Mouse (Mus musculus) cerebellum, adult 9-10 months (tissue): ENCODE results near the gene Prkag1.

ENCODE experiments used
- DNase-seq: peaks from one replicate; pipeline ENCODE4 v3.0.0; 2022

Prkag1 gene

DNA sequence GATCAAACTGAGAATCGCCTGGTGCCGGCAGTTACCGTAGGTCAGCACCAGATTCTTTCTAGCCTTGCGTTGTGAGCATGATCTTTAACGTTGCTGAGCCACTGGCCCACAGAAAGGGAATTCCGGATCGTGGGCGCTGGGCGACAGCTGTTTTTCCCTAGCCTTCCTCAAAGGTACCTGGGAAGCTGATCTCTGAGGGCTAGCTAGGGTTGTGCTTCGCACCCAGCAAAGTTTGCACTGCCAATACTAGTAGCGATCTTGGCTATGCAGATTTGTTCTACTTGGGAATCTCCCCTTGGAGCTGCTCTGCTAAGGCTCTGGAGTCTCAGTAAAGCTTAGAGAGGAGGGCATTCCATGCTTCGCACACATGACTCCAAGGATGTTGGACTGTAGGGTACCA lies 40.1 kb downstream of the Prkag1 start:
- no peak for DNase-seq

DNA sequence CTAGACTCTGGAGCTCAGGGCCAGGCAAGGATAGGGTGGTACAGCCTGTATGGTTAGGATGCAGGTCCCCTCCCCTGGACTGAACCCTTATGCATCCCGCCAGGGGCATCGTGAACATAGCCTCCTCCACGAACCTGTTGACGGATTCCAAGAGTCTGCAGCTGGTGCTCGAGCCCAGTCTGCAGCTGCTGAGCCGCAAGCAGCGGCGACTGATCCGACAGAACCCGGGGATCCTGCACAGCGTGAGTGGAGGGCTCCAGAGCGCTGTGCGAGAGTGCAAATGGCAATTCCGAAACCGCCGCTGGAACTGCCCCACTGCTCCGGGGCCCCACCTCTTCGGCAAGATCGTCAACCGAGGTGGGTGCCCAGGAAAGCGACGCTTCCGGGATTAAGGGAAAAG lies 40.6 kb downstream of the Prkag1 start:
- DNase-seq: no peak

DNA sequence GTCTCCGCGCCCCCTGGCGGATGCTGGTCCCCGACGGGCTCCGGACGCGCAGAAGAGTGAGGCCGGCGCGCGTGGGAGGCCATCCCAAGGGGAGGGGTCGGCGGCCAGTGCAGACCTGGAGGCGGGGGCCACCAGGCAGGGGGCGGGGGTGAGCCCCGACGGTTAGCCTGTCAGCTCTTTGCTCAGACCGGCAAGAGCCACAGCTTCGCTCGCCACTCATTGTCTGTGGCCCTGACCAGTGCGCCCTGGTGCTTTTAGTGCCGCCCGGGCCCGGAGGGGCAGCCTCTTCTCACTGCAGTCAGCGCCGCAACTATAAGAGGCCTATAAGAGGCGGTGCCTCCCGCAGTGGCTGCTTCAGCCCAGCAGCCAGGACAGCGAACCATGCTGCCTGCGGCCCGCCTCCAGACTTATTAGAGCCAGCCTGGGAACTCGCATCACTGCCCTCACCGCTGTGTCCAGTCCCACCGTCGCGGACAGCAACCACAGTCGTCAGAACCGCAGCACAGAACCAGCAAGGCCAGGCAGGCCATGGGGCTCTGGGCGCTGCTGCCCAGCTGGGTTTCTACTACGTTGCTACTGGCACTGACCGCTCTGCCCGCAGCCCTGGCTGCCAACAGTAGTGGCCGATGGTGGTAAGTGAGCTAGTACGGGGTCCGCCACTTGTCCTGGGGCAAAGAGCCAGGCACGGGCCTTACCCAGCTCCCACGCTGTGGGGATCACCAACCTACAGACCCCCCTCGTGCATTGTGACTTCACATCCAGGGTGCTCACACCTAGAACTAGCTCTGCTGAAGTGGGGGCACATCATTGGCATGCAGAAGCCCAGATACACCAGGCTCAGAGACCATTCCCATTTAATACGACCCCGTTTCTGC lies 41.4 kb downstream of the Prkag1 start, which contains the start of gene Wnt1:
Wnt1 (plus strand) TSS at position 197 of the 875 bp plus-strand sequence.
- no peak for DNase-seq

DNA sequence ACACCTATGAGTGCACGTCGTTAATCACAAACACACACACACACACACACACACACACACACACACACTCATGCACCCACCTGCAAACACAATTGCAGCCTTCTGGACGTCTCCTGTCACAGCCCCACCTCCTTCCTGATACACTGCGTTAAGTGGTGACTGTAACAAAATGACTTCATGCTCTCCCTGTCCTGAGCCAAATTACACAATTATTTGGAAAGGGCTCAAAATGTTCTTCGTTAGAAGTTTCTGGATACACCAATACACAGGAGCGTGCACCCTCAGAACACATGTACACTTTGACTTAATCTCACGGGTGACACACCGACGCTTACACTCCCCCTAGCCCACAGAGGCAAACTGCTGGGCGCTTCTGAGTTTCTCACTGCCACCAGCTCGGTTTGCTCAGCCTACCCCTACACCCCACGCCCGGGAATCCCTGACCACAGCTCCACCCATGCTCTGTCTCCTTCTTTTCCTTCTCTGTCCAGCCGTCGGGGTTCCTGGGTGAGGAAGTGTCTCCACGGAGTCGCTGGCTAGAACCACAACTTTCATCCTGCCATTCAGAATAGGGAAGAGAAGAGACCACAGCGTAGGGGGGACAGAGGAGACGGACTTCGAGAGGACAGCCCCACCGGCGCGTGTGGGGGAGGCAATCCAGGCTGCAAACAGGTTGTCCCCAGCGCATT lies 42.2 kb downstream of the Prkag1 start:
- no peak for DNase-seq

DNA sequence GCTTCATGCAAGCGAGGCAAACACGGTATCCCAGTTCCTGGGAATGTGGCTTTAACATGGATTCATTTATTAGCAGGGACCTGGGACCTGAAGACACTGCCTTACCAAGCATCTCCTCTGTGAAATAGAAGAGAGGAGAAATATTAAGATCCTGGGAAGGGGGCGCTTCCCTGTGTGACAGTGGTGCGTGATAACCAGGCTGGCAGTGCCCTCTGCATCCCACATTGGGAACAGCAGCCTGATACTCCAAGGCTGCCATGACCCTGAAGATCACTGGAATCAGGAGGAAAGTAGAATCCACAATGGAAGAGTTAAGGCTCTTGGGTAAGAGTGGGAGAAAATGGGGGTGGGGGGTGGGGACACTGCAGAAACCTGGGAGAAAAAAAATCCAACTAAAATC lies 43.4 kb downstream of the Prkag1 start:
- DNase-seq: no peak

DNA sequence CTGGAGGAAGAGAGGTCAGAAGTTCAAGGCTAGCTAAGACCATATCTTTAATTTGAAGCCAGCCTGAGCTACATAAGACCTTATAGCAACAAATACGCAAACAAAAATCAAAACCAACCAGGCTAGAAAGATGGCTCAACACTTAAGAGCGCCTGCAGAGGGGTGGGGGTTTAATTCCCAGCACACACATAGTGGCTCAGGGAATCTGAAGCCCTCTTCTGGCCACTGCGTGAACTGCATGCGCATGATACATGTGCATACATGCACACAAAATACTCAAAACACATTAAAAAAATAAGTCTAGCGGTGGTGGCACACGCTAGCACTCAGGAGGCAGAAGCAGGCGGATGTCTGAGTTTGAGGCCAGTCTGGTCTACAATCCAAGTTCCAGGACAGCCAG lies 45.6 kb downstream of the Prkag1 start:
- no peak for DNase-seq

DNA sequence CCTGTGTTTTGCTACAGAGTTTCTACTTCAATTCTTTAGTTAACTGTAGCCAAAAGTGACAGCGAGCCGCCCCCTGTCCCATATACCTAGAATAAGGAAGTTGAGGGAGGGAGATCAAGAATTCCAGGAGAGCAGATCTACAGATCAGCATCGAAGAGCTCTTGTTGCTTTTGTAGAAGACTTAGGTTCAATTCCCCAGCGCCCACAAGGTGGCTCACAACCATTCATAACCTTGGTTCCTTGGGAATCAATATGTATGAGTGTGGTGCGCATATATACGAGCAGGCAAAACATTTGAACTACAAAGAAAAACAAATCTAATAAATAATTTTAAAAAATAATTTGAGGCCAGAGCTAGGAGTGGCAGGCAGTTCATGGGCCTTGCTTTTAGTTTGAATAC lies 50.2 kb downstream of the Prkag1 start:
- no peak for DNase-seq

DNA sequence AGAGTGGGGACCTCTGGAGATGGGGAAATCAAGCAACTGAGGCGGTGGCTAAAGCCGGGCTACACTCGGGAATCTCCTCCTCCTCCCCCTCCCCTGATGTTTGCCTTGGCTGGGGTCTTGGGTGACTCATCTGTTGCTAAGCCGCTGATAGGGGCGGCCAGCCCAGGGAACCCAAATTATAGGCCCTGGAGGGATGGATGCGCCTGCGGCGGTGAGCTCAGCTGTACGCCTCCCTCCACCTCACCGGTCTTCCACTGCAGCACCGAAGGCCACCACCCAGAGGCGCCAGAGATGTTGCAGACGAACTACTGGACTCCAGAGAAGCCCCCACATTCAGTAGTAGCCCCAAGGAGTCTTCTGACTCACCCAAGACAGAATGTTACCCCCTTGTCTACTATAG lies 50.7 kb downstream of the Prkag1 start:
- no peak for DNase-seq

DNA sequence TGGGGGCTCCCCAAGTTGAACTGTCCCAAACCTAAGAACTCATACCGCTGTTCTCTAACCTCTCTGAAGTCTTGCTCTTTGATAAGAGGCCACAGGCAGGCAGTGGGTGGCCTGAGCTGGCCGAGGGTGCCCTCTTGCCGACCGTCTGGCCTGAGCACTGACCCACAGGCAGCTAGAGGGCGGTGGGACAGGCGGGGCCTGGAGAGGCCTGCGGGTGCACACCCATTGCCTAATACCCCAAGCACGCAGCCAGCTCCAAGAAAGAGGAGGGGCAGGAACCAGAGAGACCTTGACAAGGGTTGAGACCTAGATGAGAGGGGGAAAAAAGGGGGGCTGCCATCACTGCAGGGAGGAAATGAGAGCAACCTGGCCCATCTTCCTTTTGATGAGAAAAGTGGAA lies 51.2 kb downstream of the Prkag1 start:
- no peak for DNase-seq

DNA sequence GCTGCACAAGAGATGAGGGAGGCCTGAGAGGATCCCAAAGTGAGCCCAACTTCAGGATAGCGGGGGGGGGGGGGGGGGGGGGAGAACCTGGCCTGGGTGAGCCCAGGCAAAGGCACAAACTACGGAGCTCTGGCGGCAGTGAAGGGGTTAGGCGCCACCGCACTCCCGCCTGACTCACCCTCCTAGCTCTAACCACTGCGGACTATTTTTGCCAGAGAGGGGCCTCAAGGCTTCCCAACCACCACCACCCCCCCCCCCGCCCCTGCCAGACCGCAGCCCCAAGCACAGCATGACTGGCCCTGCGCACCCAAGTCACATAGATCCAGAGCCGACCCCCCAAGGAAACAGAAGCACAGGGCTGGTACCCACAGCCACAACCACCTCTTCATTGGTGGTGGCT lies 52.5 kb downstream of the Prkag1 start:
- DNase-seq: no peak

DNA sequence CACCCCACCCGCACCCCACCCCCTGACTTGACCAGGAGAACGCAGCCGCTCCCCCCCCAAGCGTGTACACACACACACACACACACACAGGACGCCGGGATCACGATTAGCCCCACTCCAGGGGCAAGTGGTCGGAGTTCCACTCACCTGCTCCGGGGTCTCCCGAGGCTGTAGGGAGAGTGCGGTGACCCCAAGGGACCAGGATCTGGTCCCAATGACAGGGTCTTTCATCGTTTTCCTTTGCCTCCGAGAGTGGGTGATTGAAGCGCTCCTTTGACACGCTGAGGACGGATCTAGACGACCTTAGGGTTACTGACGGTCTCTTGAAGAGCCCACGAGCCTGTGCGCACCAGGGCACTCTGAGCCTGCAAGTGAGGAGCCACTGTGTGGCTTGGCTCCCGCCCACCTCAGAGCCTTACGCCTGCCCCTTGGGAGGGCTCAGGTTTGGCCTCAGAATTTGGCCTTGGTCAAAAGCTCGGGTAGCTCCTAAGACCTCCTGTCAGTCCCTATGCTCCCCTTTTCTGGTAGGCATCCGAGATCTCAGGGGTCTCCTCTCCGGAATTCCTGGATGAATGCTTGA lies 53.0 kb downstream of the Prkag1 start:
- DNase-seq: no peak

DNA sequence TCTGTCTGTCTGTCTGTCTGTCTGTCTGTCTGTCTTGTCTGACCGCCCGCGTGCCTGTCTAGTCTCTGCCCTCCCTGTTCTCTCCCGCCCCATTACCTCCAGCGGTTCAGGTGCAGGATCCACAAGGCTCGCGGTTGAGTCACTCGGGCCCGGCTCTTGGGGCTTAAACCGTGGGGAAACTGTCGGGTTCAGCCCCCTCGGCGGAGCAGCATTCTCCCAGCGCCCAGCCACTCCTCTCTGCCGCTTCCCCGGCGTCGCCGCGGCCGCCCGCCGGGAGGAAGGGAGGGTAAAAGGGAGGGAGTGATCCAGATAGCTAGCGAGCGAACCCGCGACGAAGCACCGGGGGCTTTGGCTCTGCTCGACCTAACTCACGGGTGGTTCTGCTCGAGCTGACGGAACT lies 53.6 kb downstream of the Prkag1 start, which contains the start of gene Wnt10b:
Wnt10b (minus strand) TSS at position 389 of the 400 bp plus-strand sequence.
- DNase-seq: no peak

DNA sequence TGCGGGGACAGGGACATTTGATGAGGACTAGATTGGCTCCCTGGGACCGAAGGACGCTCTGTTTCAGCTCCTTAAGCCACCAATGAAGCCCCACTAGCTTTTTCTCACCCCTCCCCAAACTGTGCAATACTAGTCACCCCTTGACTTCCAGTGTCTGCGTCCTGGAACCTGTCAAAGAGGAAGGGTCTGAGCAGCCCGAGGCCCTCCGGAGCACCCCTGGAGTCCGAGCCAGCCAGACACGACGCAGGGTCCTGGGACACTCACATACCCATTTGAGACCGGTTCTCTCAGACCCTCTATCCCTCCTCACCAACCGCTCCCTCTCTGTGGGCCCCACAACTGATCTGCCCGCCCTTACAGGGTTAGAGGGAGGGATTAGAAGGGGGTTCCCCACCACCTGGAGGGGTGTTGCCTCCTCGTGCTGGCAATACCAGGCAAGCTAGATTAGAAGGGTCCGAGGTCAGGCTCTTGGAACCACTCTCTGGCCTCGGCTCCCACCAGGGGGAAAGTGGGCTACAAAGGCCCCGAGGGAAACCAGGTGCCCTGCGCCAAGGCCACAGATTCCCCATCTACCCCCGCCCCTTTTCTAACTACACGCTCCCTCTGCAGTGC lies 54.2 kb downstream of the Prkag1 start:
- DNase-seq: no peak

DNA sequence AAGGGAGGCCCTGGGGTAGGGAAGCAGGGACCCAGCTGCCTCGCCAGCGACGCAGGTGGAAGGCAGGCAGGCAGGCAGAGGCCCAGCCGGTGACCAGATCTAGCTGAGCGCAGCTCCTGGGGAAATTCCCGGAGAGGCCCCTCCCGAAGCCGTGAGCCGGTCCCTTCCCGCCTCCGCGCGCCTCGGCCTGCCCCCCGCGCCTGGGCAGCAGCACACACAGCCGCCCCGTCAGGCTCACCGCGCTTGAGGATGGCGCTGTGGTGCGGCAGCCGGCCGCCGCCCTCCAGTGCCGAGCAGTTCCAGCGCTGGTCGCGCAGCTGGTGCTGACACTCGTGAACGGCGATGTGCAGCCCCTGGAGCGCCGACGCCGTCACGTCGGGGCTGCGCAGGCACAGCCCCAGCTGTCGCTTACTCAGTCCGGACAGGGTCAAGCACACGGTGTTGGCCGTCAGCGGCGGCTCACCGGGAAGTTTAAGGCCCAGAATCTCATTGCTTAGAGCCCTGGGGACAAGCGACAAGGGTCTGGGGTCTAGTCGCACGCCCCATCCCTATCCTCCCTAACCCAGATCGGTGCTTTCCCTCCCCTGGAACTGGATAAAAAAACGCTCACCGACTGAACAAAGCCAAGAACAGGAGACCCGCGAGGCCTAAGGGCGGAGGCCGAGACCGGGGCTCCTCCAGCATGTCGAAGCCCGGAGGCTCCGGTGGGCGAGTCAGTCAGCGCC lies 54.9 kb downstream of the Prkag1 start:
- no peak for DNase-seq

DNA sequence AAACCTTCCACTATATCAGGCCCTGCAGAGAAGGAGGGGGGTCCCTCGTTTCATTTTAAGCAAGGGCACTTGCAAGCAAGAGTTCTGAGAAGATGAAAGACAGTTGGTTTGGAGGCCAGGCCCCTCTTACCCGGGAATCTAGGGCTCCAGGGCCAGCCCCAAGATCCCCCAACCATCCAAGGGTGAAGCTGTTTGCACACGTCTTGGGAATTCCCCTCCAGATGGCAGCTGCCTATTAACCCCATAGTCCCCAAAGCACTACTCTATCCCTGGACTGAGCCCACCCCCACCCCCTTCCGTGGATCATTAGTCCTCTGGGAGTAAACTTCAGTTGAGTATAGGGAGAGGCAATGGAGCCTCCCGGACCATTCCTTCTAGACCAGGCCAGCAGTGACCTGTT lies 55.8 kb downstream of the Prkag1 start:
- no peak for DNase-seq

DNA sequence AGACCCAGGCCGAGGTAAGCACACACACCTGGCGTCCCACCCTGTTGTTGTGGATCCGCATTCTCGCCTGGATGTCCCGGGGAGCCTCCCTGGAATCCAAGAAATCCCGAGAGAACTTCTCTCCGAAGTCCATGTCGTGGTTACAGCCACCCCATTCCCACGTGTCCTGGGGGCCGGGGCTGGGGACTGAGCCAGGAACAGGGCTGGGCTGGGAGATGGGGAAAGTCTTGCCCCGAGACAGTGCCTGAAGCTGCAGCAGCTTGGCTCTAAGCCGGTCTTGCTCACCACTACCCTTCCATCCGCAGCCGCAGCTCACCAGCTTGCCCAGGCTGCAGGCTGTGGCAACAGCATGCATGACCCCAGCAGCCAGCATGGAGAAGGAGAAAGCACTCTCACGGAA lies 57.2 kb downstream of the Prkag1 start:
- DNase-seq: no peak

DNA sequence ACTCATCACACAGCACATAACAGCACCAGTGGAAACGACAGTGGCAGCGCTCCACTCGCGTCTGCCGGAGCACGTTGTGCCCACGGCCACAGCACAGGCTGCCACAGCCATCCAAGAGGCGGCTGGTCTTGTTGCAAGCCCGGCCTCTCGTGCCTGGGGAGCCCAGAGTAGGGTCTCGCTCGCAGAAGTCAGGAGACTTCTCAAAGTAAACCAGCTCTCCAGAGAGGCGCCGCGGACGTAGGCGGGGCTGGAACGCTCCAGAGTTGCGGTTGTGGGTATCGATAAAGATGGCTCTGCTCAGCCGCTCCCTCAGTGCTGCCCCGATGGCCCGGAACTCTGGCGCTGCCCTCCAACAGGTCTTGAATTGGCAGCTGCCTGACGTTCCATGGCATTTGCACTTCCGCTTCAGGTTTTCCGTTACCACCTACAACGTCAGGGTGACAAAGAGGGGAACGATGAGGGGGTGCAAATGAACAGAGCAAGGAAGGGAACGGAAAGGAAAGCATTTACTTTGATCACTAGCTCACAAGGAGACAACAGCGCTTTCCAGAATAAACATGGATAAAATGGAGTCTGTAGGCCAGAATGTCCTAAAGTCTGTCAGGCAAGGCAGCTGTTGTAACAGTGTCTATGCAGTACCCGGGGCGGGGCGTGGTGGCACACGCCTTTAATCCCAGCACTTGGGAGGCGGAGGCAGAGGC lies 58.7 kb downstream of the Prkag1 start:
- no peak for DNase-seq

DNA sequence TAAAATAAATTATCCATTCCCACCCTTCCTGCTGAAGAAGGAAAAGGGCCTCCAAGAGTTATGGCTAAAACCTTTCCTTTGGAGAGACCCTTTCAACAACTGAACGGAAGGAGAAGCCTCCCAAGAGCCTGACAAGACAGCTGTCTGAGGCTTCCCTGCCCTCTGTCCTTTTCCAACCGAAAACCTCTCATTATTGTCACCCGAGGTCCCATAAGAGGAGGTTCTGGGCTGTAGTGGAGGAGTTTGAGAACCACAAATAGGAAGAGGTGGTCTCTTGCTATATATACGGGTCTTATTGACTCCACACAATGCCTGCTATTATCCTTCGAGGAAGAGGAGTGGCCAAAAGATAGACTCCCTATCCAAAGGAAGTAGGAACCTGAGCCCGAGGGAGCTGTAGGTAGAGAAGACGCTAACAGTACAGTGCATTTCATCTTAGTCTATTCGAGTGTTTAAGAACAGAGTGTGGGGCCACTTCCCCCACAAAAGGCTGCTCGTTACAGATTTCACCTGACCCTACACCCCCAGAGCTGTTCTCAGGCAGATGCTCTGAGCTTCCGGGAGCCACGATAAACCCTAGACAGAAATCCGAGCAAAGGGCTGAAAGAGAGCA lies 59.4 kb downstream of the Prkag1 start:
- no peak for DNase-seq

DNA sequence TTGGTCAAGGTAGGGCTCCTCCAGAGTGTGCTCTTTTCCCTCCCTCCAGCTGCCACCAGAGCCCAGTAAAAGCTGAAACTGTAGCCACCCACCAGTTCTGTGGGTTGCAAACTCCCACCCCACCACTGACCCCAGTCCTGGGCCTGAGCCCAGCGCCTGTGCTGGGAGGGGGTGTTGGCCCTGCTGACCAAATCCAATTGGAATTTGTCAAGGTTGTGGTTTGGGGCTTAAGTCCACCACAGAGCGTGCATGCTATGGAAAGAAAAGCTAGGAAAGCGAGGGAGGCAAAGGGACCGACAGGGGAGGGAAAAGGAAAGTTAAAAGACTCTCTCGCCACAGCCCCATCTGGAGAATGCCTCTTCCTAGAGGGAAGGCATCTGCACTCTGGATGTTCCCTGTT lies 63.1 kb downstream of the Prkag1 start:
- no peak for DNase-seq

DNA sequence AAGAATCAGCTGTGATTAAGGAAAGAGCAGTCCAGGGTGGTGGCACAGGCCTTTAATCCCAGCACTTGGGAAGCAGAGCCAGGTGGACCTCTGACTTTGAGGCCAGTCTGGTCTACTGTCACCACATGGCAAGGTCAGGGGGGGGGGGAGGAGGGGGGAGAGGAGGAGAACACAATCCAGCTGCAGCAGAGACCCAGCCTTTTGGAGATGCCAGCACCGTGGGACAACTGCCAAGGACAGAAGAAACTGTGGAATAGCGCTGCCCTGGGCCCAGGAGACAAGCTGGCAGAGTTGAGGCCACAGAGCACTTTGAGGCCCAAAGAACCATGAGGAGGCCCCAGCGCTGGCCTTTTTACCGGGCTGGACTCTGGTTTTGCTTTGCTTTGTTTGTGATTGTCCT lies 65.4 kb downstream of the Prkag1 start:
- no peak for DNase-seq
